Mouse (Mus musculus): ENCODE data around the gene Ulk3.

The Ulk3 gene

GRCm38 (mm10) chr9:57568500-57568899 lies 20.8 kb upstream of the Ulk3 start:
- no peak for DNase-seq (ENCODE audit: low spot score in 2 of 2)

DNA sequence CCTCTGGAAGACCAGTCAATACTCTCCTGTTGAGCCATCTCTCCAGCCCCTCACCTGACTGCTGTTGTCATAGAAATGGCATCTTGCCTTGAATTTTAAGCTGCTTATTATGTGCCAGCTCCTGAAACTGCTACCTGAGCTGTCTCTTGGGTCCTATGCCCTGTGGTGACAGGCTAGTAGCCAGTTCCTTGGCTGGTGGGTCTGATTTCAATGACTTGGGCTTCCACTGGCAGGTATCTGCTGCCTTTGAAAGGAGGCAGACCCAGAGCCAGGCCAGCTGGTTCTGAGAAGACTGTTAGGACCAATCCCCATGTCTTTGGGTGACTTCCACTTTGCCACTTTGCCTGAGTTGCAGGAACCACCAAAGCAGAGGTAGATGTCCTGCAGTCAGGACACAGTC lies 14.9 kb upstream of the Ulk3 start:
- DNase-seq (ENCODE audit: low spot score in 2 of 2) = no peak

- no peak for DNase-seq (ENCODE audit: low spot score in 2 of 2)
Observed at GRCm38 (mm10) chr9:57575577-57575976, 13.7 kb upstream of the Ulk3 start.

GRCm38 (mm10) chr9:57577144-57577849 lies 12.0 kb upstream of the Ulk3 start:
- DNase-seq (ENCODE audit: low spot score in 2 of 2) = no peak

DNA sequence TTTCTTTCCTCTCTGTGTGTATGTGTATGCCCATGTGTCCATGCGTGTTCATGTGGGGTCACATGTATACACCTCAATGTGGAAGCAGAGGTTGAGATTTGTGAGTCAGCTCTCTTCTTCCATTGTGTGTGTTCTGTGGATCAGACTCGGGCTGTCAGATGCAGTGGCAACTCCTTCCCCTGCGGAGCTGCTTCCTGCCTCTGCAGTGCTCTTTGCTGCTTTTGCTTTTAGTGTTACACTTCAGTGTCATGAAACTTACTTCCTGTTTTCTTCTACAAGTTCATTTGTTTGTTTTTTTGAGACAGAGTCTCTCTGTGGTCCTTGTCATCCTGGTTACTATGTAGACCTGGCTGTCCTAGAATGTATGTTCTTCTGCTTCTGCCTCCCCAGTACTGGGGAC lies 4.3 kb upstream of the Ulk3 start:
- no peak for DNase-seq (ENCODE audit: low spot score in 2 of 2)

DNA sequence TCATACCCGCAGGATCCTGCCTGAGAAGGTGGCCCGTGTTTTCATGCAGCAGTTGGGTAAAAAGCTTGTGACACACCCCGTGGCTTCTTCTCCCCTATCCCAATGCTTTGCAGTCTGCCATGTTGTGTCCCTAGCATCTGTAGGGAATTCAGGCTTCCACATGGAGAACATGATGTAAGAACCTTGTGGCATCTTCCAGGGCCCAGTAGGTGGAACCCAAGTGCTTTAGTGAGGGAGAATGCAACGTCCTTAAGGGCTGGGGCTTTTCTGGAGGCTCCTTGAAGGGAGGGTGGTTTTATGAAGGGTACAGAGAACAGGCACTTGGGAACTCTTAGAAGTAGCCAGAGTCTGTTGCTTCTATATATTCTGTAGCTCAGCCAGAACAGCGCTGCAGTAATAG lies 1.5 kb downstream of the Ulk3 start:
- DNase-seq (ENCODE audit: low spot score in 2 of 2) = no peak

DNA sequence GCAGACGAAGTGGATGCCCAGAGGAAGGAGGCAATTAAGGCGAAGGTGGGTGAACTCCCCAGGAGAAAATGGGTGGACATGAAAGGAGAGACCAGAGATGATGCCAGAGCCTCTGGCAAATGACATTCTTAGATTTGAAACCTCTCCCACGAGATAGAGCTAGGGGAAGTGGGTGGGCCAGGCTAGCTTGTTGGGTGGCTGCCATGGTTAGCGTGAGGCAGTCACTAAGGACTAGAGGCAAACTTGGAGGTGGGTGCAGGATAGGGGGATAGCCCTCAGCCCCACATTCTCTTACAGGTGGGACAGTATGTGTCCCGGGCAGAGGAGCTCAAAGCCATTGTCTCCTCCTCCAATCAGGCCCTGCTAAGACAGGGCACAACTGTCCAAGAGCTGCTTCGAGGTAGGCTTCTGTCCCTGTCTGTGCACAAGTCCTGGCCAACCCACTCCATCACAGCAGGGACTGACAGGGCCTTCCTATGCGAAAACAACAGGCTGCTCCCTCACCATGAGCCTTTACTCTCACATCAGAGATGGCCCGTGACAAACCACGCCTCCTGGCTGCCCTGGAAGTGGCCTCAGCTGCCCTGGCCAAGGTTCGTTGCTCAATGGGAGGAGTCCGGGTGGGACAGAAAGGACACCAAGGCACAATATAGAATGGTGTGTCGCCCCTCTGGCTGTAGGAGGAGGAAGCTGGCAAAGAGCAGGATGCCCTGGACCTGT lies 4.4 kb downstream of the Ulk3 start:
- DNase-seq (ENCODE audit: low spot score in 2 of 2) = no peak

DNA sequence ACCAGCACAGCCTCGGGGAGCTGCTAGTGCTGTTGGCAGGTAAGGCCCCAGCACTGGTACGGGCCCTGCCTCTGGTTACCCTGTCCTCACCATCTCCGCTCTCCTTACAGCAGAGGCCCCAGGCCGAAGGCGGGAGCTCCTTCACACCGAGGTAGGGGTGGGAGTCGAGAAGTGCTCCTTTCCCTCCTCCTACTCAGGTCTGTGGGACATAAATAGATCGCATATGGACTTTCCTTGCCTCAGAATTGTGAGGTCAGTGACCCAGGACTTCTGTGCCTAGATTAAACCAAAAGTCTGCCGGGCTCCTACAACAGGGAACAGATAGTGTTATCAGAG lies 4.9 kb downstream of the Ulk3 start:
- no peak for DNase-seq (ENCODE audit: low spot score in 2 of 2)

- DNase-seq (ENCODE audit: low spot score in 2 of 2) = no peak
Observed at GRCm38 (mm10) chr9:57597265-57597664, 8.0 kb downstream of the Ulk3 start.

- no peak for DNase-seq (ENCODE audit: low spot score in 2 of 2)
Observed at GRCm38 (mm10) chr9:57597929-57598382, 8.7 kb downstream of the Ulk3 start.

GRCm38 (mm10) chr9:57598851-57599563 lies 9.8 kb downstream of the Ulk3 start:
- no peak for DNase-seq (ENCODE audit: low spot score in 2 of 2)

- no peak for DNase-seq (ENCODE audit: low spot score in 2 of 2)
Observed at GRCm38 (mm10) chr9:57600620-57601352, 11.5 kb downstream of the Ulk3 start.

GRCm38 (mm10) chr9:57601353-57601706 lies 12.1 kb downstream of the Ulk3 start:
- no peak for DNase-seq (ENCODE audit: low spot score in 2 of 2)

DNA sequence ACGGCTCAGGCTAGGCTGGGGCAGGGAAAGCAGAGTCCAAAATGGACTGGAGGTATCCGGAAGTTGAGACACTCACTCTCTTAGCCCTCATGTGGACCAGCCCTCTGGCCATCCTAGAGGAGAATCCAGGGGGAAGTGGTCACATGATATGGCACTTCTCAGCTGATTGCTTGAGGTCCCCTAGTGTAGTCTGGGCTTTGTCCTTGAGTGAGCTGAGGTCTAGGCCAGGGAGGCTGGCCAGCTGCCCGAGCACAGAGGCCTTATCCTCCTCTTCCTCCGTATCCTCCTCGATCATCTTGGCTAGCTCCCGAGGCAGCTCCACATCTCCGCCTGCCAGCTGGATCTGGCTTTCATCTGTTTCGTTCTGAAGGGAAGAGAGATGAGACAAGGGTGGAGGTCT lies 12.8 kb downstream of the Ulk3 start:
- DNase-seq (ENCODE audit: low spot score in 2 of 2) = no peak

GRCm38 (mm10) chr9:57604875-57605274 lies 15.6 kb downstream of the Ulk3 start:
- DNase-seq (ENCODE audit: low spot score in 2 of 2) = no peak

GRCm38 (mm10) chr9:57605503-57605902 lies 16.3 kb downstream of the Ulk3 start:
- no peak for DNase-seq (ENCODE audit: low spot score in 2 of 2)

DNA sequence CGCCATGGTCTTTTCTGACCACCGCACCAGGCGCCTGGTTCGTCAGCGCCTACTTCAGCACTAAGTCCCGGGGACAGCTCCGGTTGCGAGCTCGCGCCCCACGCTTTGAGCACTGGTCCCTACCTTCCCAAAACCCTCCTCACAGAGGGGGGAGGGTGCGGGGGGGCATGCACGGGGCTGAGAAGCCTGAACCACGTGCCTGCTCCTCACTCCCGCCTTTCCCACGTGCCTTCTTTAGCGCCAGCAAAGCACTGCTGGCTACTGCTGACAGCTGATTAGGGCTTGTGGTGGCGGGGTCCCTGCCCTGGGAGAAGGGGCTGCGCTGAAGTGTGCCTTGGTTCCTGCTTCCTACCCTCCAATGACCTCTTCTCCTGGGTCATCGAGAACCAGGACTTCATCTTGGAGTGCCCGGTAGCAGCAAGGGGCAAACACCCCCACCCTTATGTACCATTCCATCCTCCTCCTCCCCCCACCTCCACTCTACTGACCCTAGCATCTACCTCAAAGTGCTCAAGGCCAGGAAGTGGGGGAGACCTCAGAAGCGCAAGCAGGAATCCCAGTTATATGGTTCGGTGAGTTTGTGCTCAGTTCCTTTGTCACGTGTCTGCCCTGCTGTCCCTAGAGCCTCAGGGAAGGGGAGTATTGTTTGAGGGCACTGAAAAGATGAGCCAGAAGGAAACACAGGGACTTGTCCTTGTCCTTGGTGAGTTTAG lies 17.0 kb downstream of the Ulk3 start, which contains the start of gene Cplx3:
Cplx3 (minus strand) TSS at position 143 of the 713 bp plus-strand sequence.
- no peak for DNase-seq (ENCODE audit: low spot score in 2 of 2)

DNA sequence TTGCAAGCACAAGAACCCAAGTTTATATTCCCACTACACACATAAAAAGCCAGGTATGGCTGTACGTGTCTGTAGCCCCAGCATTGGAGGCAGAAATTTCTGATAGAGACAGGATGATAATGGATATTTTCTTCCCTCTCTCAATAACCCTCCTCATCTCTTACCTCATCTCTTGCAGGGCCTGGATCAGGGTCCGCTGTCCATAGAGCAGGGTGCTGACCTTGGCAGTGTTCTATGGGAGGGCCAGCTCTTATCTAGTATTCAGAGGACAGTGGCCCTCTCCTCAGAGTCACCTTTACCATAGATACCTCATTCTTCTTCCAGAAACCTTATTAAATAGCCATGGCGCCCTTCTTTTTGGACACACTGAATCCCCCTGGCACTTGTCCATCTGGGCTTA lies 20.6 kb downstream of the Ulk3 start:
- DNase-seq (ENCODE audit: low spot score in 2 of 2) = no peak

DNA sequence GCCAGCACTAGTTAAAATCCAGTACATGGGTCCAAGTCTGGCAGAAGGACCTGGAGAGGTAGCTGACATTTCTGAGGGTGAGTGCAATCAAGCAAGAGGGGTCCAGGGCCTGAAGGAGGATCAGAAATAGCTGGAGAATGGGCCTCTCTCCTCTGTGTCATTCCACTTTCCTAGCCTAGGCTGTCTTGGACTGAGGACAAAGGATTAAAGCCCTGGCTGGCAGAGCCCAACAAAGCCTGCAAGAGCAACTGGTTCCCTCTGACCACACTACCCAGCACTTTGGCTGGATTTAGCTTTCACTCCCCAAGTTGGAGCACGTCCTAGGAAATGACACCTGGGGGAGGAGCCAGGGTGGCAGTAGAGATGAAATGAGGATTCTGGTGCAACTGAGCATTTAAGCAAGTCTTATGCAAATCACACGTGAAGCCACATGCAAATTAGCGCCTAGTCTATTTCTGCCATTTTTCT lies 21.1 kb downstream of the Ulk3 start:
- no peak for DNase-seq (ENCODE audit: low spot score in 2 of 2)

GRCm38 (mm10) chr9:57612587-57612986 lies 23.3 kb downstream of the Ulk3 start:
- no peak for DNase-seq (ENCODE audit: low spot score in 2 of 2)

- DNase-seq (ENCODE audit: low spot score in 2 of 2) = no peak
Observed at GRCm38 (mm10) chr9:57613975-57614374, 24.7 kb downstream of the Ulk3 start.
